Mouse (Mus musculus) lung, embryonic 15.5 days (tissue): Measurements from ENCODE around the gene A930009A15Rik. TPM values are rescaled to one million over a fixed set of nuclear protein-coding genes. Genes with fewer than 3 reads are reported as not detected.

ENCODE experiments used
- ATAC-seq: fragments of 200-750 bp; cut with Nextera tagmentation; 2 replicates; pipeline ENCODE4 v1.8.0; 2017; ENCODE audit warnings: moderate number of reproducible peaks, borderline replicate concordance; ENCODE audit not compliant: low FRiP score, low TSS enrichment; ENCODE audit errors: extremely low read depth
- H3K27ac ChIP-seq: fragments of 300-500 bp; sonication (generic); 2 replicates; pipeline ENCODE4 v1.5.1; 2015; ENCODE audit warnings: moderate library complexity, mild to moderate bottlenecking, inconsistent platforms
- H3K27me3 ChIP-seq: fragments of 300-500 bp; sonication (generic); 2 replicates; pipeline ENCODE4 v1.6.1; 2015; ENCODE audit warnings: inconsistent platforms
- H3K36me3 ChIP-seq: fragments of 300-500 bp; sonication (generic); 2 replicates; pipeline ENCODE4 v1.6.1; 2015; ENCODE audit warnings: inconsistent platforms
- H3K4me1 ChIP-seq: fragments of 300-500 bp; sonication (generic); 2 replicates; pipeline ENCODE4 v1.6.1; 2015; ENCODE audit warnings: inconsistent platforms
- H3K4me2 ChIP-seq: fragments of 300-500 bp; sonication (generic); 2 replicates; pipeline ENCODE4 v1.6.1; 2015; ENCODE audit warnings: inconsistent platforms, mild to moderate bottlenecking, moderate library complexity
- H3K4me3 ChIP-seq: fragments of 300-500 bp; sonication (generic); 2 replicates; pipeline ENCODE4 v1.5.1; 2015; ENCODE audit warnings: mild to moderate bottlenecking, inconsistent platforms
- H3K9ac ChIP-seq: fragments of 300-500 bp; sonication (generic); 2 replicates; pipeline ENCODE4 v1.6.1; 2015; ENCODE audit warnings: inconsistent platforms
- H3K9me3 ChIP-seq: fragments of 300-500 bp; sonication (generic); 2 replicates; pipeline ENCODE4 v1.6.1; 2016; ENCODE audit warnings: inconsistent platforms
- WGBS: fragments of 180-500 bp; shearing (Covaris S2); methylation state at CpG from one replicate; pipeline ENCODE4 v1.1.7; 2015; 5-methylcytosine and 5-hydroxymethylcytosine counted together
- polyA plus RNA-seq: library from polyadenylated mRNA; unstranded; fragments of >200 nt; fragmentation: Nextera tagmentation; extraction: Ambion mirVana; gene quantifications from 2 replicates; pipeline ENCODE4 v1.2.1, GENCODE M21; 2015

A930009A15Rik gene
- polyA plus RNA-seq, result not detected in 2 replicates

- Histone ChIP-seq H3K4me2 (no peak within 1 kb of the TSS), H3K4me3 (no peak within 1 kb of the TSS), H3K9ac (no peak within 1 kb of the TSS), H3K36me3 (no peaks in the 10 kb centered on the region), H3K27me3 (no peaks in the 10 kb centered on the region), H3K27ac (no peak within 1 kb of the TSS), H3K4me1 (no peaks in the 10 kb centered on the region), H3K9me3 (no peaks in the 10 kb centered on the region)
- WGBS, result 84% methylated on average over 15 of the region's 15 CpGs
- ATAC-seq, result no peak
Observed at GRCm38 (mm10) chr10:115569712-115570491, at the start of gene A930009A15Rik. Gene A930009A15Rik, plus strand, starts transcription at chr10:115569986.

- H3K27ac ChIP-seq, result no peak overlapping the region
- H3K36me3 ChIP-seq, result no peaks in the 10 kb centered on the region
- WGBS, result 72% methylated on average over 17 of the region's 17 CpGs
- no peaks in the 10 kb centered on the region for H3K9me3 ChIP-seq
- no peak for ATAC-seq
- H3K27me3 ChIP-seq, result no peaks in the 10 kb centered on the region
- H3K4me2 ChIP-seq, result no peak overlapping the region
- no peak overlapping the region for H3K9ac ChIP-seq
- no peak overlapping the region for H3K4me3 ChIP-seq
- no peaks in the 10 kb centered on the region for H3K4me1 ChIP-seq
Observed at GRCm38 (mm10) chr10:115520200-115521080, 49.3 kb upstream of the A930009A15Rik start.

- Histone ChIP-seq H3K4me1 (no peaks in the 10 kb centered on the region), H3K27me3 (no peaks in the 10 kb centered on the region), H3K36me3 (no peaks in the 10 kb centered on the region), H3K4me3 (no peak overlapping the region), H3K9me3 (no peaks in the 10 kb centered on the region), H3K9ac (no peak overlapping the region), H3K27ac (no peak overlapping the region), H3K4me2 (no peak overlapping the region)
- ATAC-seq, result no peak
- WGBS, result 56% methylated on average over 4 of the region's 4 CpGs
Observed at GRCm38 (mm10) chr10:115521081-115521451, 48.7 kb upstream of the A930009A15Rik start.

GRCm38 (mm10) chr10:115528892-115529291 lies 40.9 kb upstream of the A930009A15Rik start:
- Histone ChIP-seq H3K4me3 (no peak overlapping the region), H3K4me2 (no peak overlapping the region), H3K36me3 (no peaks in the 10 kb centered on the region), H3K4me1 (0 out of 2 replicates have a peak, but pooled peaks cover 4% of the 10 kb centered on the region), H3K9me3 (no peaks in the 10 kb centered on the region), H3K9ac (no peak overlapping the region), H3K27ac (no peak overlapping the region), H3K27me3 (no peaks in the 10 kb centered on the region)
- WGBS, result 49% methylated on average over 4 of the region's 4 CpGs
- no peak for ATAC-seq

- Histone ChIP-seq H3K9ac (no peak overlapping the region), H3K9me3 (no peaks in the 10 kb centered on the region), H3K4me2 (no peak overlapping the region), H3K27me3 (no peaks in the 10 kb centered on the region), H3K27ac (no peak overlapping the region), H3K36me3 (no peaks in the 10 kb centered on the region), H3K4me3 (no peak overlapping the region), H3K4me1 (0 out of 2 replicates have a peak, but pooled peaks cover 4% of the 10 kb centered on the region)
- 82% methylated on average over 12 of the region's 12 CpGs for WGBS
- no peak for ATAC-seq
Observed at GRCm38 (mm10) chr10:115529768-115530167, 40.0 kb upstream of the A930009A15Rik start.

GRCm38 (mm10) chr10:115530746-115531145 lies 39.0 kb upstream of the A930009A15Rik start:
- no peak for ATAC-seq
- Histone ChIP-seq H3K27ac (no peak overlapping the region), H3K27me3 (no peaks in the 10 kb centered on the region), H3K4me2 (no peak overlapping the region), H3K4me3 (no peak overlapping the region), H3K9me3 (no peaks in the 10 kb centered on the region), H3K4me1 (0 out of 2 replicates have a peak, but pooled peaks cover 4% of the 10 kb centered on the region), H3K9ac (no peak overlapping the region), H3K36me3 (no peaks in the 10 kb centered on the region)
- WGBS, result 2% methylated on average over 2 of the region's 2 CpGs

GRCm38 (mm10) chr10:115542917-115543316 lies 26.9 kb upstream of the A930009A15Rik start:
- Histone ChIP-seq H3K4me3 (no peak overlapping the region), H3K4me2 (no peak overlapping the region), H3K36me3 (no peaks in the 10 kb centered on the region), H3K9ac (no peak overlapping the region), H3K9me3 (no peaks in the 10 kb centered on the region), H3K27ac (no peak overlapping the region), H3K4me1 (no peaks in the 10 kb centered on the region), H3K27me3 (no peaks in the 10 kb centered on the region)
- ATAC-seq, result no peak
- 65% methylated on average over 6 of the region's 6 CpGs for WGBS

GRCm38 (mm10) chr10:115550253-115550652 lies 19.5 kb upstream of the A930009A15Rik start:
- 70% methylated on average over 7 of the region's 7 CpGs for WGBS
- H3K27ac ChIP-seq, result no peak overlapping the region
- H3K4me1 ChIP-seq, result no peaks in the 10 kb centered on the region
- no peaks in the 10 kb centered on the region for H3K36me3 ChIP-seq
- H3K9me3 ChIP-seq, result no peaks in the 10 kb centered on the region
- H3K27me3 ChIP-seq, result no peaks in the 10 kb centered on the region
- no peak overlapping the region for H3K4me2 ChIP-seq
- H3K4me3 ChIP-seq, result no peak overlapping the region
- no peak for ATAC-seq
- H3K9ac ChIP-seq, result no peak overlapping the region

GRCm38 (mm10) chr10:115551069-115551468 lies 18.7 kb upstream of the A930009A15Rik start:
- Histone ChIP-seq H3K27ac (no peak overlapping the region), H3K4me1 (no peaks in the 10 kb centered on the region), H3K4me3 (no peak overlapping the region), H3K36me3 (no peaks in the 10 kb centered on the region), H3K9ac (no peak overlapping the region), H3K4me2 (no peak overlapping the region), H3K9me3 (no peaks in the 10 kb centered on the region), H3K27me3 (no peaks in the 10 kb centered on the region)
- 63% methylated on average over 3 of the region's 3 CpGs for WGBS
- no peak for ATAC-seq

- no peak for ATAC-seq
- 73% methylated on average over 11 of the region's 11 CpGs for WGBS
- no peaks in the 10 kb centered on the region for H3K27me3 ChIP-seq
- no peaks in the 10 kb centered on the region for H3K36me3 ChIP-seq
- no peaks in the 10 kb centered on the region for H3K4me1 ChIP-seq
- H3K9me3 ChIP-seq, result no peaks in the 10 kb centered on the region
- H3K9ac ChIP-seq, result no peak overlapping the region
- H3K4me2 ChIP-seq, result no peak overlapping the region
- no peak overlapping the region for H3K27ac ChIP-seq
- no peak overlapping the region for H3K4me3 ChIP-seq
Observed at GRCm38 (mm10) chr10:115553352-115554113, 16.3 kb upstream of the A930009A15Rik start.

GRCm38 (mm10) chr10:115555191-115555765 lies 14.5 kb upstream of the A930009A15Rik start:
- no peaks in the 10 kb centered on the region for H3K4me1 ChIP-seq

More at GRCm38 (mm10) chr10:115555191-115555765, 14.5 kb upstream of the A930009A15Rik start:
- H3K27ac ChIP-seq, result no peak overlapping the region
- H3K9ac ChIP-seq, result no peak overlapping the region
- ATAC-seq, result no peak
- no peak overlapping the region for H3K4me3 ChIP-seq
- WGBS, result 18% methylated on average over 2 of the region's 2 CpGs
- H3K4me2 ChIP-seq, result no peak overlapping the region
- H3K36me3 ChIP-seq, result no peaks in the 10 kb centered on the region
- no peaks in the 10 kb centered on the region for H3K27me3 ChIP-seq
- no peaks in the 10 kb centered on the region for H3K9me3 ChIP-seq
